Mouse (Mus musculus) heart, postnatal 0 days (tissue): ENCODE results near the gene Trmt6.

ENCODE experiments used
- CTCF ChIP-seq: IDR thresholded peaks from 2 replicates; pipeline ENCODE4 v1.5.1; 2016; ENCODE audit warnings: antibody characterized with exemption, control low read depth, low read depth
- EP300 ChIP-seq: IDR thresholded peaks from 2 replicates; pipeline ENCODE4 v1.6.1; 2016; ENCODE audit warnings: antibody characterized with exemption, low read depth

- TF ChIP-seq EP300 (no peak), CTCF (no peak)
Observed at GRCm38 (mm10) chr2:132860435-132860834, 44.6 kb upstream of the Trmt6 start.
